Mouse (Mus musculus) left cerebral cortex, postnatal 10 days (tissue): Measurements from ENCODE around the gene Riok2. TPM values are rescaled to one million over a fixed set of nuclear protein-coding genes. Genes with fewer than 3 reads are reported as not detected.
"Not testable (repeated sequence)": the region's sequence is repeated elsewhere in the genome, so short reads cannot be mapped to it uniquely, and the experiment has no call there.

Source experiments
- DNase-seq, 2 experiments: peaks; one replicate each; pipeline ENCODE4 v3.0.0; 2021 to 2022; ENCODE audit warnings: low spot score in 2 of 2, mixed read lengths in 1 of 2; ENCODE audit errors: extremely low spot score in 1 of 2
- intact Hi-C: fragments of 180-260 bp; cut with DNase I; formaldehyde crosslinking; loops from one replicate; pipeline ENCODE4 v1.15.1; 2025
- total RNA-seq, 2 experiments: library from RNA; stranded (reverse); gene quantifications; 2 replicates each; pipeline ENCODE4 v1.2.3; 2021

Gene Riok2
- 10 to 100 TPM; 16.4 to 17.0 TPM for total RNA-seq

- peak; percentile 93 to 96 for DNase-seq
- intact Hi-C loops: no loop called here
Observed at GRCm38 (mm10) chr17:17373918-17374910, at the start of gene Riok2. Riok2 (plus strand) TSS chr17:17374309.

GRCm38 (mm10) chr17:17326022-17326421 is 48.1 kb upstream of the Riok2 start:
- intact Hi-C loops, DNase-seq: not testable (repeated sequence)

- intact Hi-C loops: no loop called here
- no peak for DNase-seq
Observed at GRCm38 (mm10) chr17:17326636-17327035, 47.5 kb upstream of the Riok2 start.

GRCm38 (mm10) chr17:17345374-17346183 is 28.5 kb upstream of the Riok2 start:
- intact Hi-C loops, DNase-seq: not testable (repeated sequence)

- intact Hi-C loops: not testable (repeated sequence)
Observed at GRCm38 (mm10) chr17:17346281-17346680, 27.8 kb upstream of the Riok2 start.

GRCm38 (mm10) chr17:17373550-17373917 is 575 bp upstream of the Riok2 start:
- intact Hi-C loops: no loop called here
- no peak for DNase-seq

More at GRCm38 (mm10) chr17:17346281-17346680, 27.8 kb upstream of the Riok2 start:
- DNase-seq: not testable (repeated sequence)

- intact Hi-C loops: no loop called here
- DNase-seq: no peak
Observed at GRCm38 (mm10) chr17:17375581-17375980, 1.5 kb downstream of the Riok2 start.

GRCm38 (mm10) chr17:17383703-17384102 is 9.6 kb downstream of the Riok2 start:
- intact Hi-C loops: no loop called here

GRCm38 (mm10) chr17:17384502-17384901 is 10.4 kb downstream of the Riok2 start:
- no peak for DNase-seq
- intact Hi-C loops: no loop called here

More at GRCm38 (mm10) chr17:17383703-17384102, 9.6 kb downstream of the Riok2 start:
- no peak for DNase-seq

GRCm38 (mm10) chr17:17386117-17386516 is 12.0 kb downstream of the Riok2 start:
- intact Hi-C loops: no loop called here
- no peak for DNase-seq

GRCm38 (mm10) chr17:17391823-17392222 is 17.7 kb downstream of the Riok2 start:
- intact Hi-C loops: loop anchor here (5.0 to 10.0 kb wide), 4 partner anchors 173 to 360 kb away; partner anchors contain the start of gene Lnpep
- no peak for DNase-seq

GRCm38 (mm10) chr17:17392863-17393262 is 18.8 kb downstream of the Riok2 start:
- DNase-seq: no peak
- intact Hi-C loops: loop anchor here (5.0 to 10.0 kb wide), 4 partner anchors 172 to 359 kb away; partner anchors contain the start of gene Lnpep

- DNase-seq: no peak
- intact Hi-C loops: loop anchor here (5.0 to 10.0 kb wide), 4 partner anchors 172 to 359 kb away; partner anchors contain the start of gene Lnpep
Observed at GRCm38 (mm10) chr17:17393300-17393699, 19.2 kb downstream of the Riok2 start.

GRCm38 (mm10) chr17:17394336-17394735 is 20.2 kb downstream of the Riok2 start:
- peak; percentile 81 to 83 for DNase-seq
- intact Hi-C loops: loop anchor here (5.0 to 10.0 kb wide), 4 partner anchors 170 to 358 kb away; partner anchors contain the start of gene Lnpep

- no peak for DNase-seq
- intact Hi-C loops: loop anchor here (10.0 kb wide), 1 partner anchor 168 kb away; no protein-coding TSS in a partner anchor
Observed at GRCm38 (mm10) chr17:17396869-17397268, 22.8 kb downstream of the Riok2 start.

- intact Hi-C loops: loop anchor here (10.0 kb wide), 1 partner anchor 166 kb away; no protein-coding TSS in a partner anchor
- no peak for DNase-seq
Observed at GRCm38 (mm10) chr17:17398664-17399063, 24.6 kb downstream of the Riok2 start.

- intact Hi-C loops: loop anchor here (5.0 kb wide), 1 partner anchor 45 kb away; no protein-coding TSS in a partner anchor
- peak; percentile 68 to 86 for DNase-seq
Observed at GRCm38 (mm10) chr17:17402222-17403004, 28.3 kb downstream of the Riok2 start, which contains the start of gene Lix1. Lix1 (plus strand) TSS chr17:17402672.

- intact Hi-C loops: loop anchor here (5.0 kb wide), 1 partner anchor 44 kb away; no protein-coding TSS in a partner anchor
- DNase-seq: no peak
Observed at GRCm38 (mm10) chr17:17403038-17403437, 28.9 kb downstream of the Riok2 start.
